Mouse (Mus musculus) E14TG2a.4 (cell line): Measurements from ENCODE around the gene Tfrc.

Experiments used
- H3K27me3 ChIP-seq: 2 replicates; pipeline ENCODE4 v1.6.1; 2014; ENCODE audit warnings: low read length, control low read depth; ENCODE audit not compliant: insufficient read depth
- H3K36me3 ChIP-seq: 2 replicates; pipeline ENCODE4 v1.6.1; 2014; ENCODE audit warnings: low read length, control low read depth; ENCODE audit not compliant: insufficient read depth
- H3K4me1 ChIP-seq: replicated peaks from 2 replicates; pipeline ENCODE4 v1.6.1; 2014; ENCODE audit warnings: low read depth, low read length, control low read depth
- H3K4me3 ChIP-seq: replicated peaks from 2 replicates; pipeline ENCODE4 v1.5.1; 2014; ENCODE audit warnings: mild to moderate bottlenecking, low read length
- H3K9me3 ChIP-seq: 2 replicates; pipeline ENCODE4 v1.6.1; 2014; ENCODE audit warnings: low read length, control low read depth
- CTCF ChIP-seq: conservative IDR thresholded peaks from 2 replicates; pipeline ENCODE4 v1.5.1; 2014; ENCODE audit warnings: low read length
- NANOG ChIP-seq: IDR thresholded peaks from 2 replicates; pipeline ENCODE4 v1.6.1; 2014; ENCODE audit warnings: borderline replicate concordance, low read length, mixed read lengths
- POU5F1 ChIP-seq: IDR thresholded peaks from 2 replicates; pipeline ENCODE4 v1.6.1; 2014; ENCODE audit warnings: low read length, borderline replicate concordance

The Tfrc gene

GRCm38 (mm10) chr16:32672861-32673560 lies 64.3 kb downstream of the Tfrc start:
- H3K4me3 ChIP-seq: peak overlapping the region; percentile 39; the same call in 1 of the 2 replicates
- H3K9me3 ChIP-seq: no peaks in the 10 kb centered on the region
- TF ChIP-seq POU5F1 (no peak), NANOG (no peak), CTCF (no peak)
- H3K27me3 ChIP-seq: no peaks in the 10 kb centered on the region
- peaks cover 98% of the 10 kb centered on the region for H3K4me1 ChIP-seq
- H3K36me3 ChIP-seq: peaks cover 96% of the 10 kb centered on the region

DNA sequence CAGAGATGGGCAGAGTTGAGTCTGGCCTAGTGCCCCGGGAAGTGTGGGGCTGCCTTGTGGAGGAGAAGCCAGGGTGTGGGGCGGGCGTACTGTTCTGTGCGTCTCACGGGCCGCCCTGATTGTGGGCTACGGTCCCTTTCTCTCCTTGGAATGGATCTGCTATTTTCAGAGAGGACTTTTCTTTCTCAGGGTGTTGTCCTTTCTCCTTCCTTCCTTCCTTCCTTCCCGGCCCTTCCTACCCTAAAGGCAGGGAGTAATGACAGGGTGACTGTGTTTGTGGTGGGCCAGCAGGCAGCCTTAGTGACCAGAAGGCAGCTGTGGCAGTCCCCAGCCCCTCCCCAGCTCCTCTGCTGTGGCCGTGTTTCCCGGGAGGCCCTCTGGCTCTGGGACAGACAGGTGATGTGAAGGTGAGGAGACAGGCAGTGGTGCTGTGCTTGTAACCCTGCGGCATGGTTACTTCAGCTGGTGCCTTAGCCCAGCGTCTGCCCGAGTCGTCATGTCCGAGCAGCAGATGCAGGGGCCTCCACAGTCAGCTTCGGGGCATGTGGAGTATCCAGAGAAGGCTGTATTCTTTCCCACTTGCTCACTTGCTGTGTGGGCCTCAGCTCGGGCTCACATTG lies 65.5 kb downstream of the Tfrc start:
- no peak for TF ChIP-seq NANOG
- TF ChIP-seq CTCF: no peak
- no peak for TF ChIP-seq POU5F1
- Histone ChIP-seq H3K4me3 (no peak overlapping the region), H3K4me1 (peaks cover 98% of the 10 kb centered on the region), H3K36me3 (peaks cover 96% of the 10 kb centered on the region), H3K9me3 (no peaks in the 10 kb centered on the region), H3K27me3 (no peaks in the 10 kb centered on the region)

DNA sequence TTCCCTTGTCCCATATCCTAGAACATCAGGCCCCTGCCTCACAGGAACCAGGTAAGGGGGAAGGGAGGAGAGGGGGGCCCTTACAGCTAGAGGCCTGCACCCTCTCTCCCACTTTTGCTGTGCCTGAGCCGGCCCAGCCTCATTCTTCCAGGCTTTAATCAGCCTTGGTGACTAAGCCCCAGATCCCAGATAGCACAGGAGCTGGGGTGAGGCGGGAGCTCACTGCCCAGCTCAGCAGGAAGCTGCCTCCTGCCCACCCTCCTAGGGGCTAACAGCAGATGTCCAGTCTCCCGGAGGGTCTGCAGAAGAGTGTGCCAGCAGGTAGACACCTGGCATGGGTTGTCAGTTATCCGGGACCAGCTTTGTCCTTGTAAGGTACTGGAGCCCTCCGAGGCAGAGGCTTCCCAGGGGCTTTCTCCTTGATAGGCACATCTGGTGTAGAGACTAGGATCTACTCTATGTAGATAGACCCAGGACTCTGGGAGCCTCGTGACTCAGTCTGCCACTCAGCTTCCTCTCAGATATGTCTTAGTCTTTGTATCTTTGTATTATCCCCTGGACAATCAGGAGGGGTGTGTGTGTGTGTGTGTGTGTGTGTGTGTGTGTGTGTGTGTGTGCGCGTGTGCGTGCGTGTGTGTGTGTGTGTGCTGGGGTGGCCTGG lies 68.5 kb downstream of the Tfrc start:
- H3K9me3 ChIP-seq: no peaks in the 10 kb centered on the region

DNA sequence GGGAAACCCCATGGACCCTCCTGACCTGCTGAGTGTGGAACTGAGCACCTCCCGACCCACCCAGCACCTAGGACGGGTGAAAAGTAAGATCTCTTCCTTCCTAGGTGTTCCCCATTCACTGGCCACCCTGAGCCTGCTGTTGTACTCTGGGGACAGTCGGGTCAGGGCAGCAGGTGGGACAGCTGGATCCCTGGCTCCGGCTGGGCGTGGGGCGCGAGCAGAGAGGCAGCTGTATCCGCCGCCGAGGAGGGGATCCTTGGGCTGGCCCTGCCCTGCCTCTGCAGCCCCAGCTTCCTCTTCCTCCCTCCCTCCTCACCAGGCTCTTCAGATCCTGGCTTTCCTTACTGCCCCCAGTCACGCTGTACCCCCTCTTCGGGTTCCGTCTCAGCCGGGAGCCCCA lies 69.2 kb downstream of the Tfrc start:
- Histone ChIP-seq H3K9me3 (no peaks in the 10 kb centered on the region), H3K36me3 (peaks cover 96% of the 10 kb centered on the region), H3K27me3 (no peaks in the 10 kb centered on the region), H3K4me1 (peaks cover 96% of the 10 kb centered on the region), H3K4me3 (peak overlapping the region; percentile 23; the same call in 1 of the 2 replicates)
- TF ChIP-seq NANOG (no peak), CTCF (no peak), POU5F1 (no peak)

More for the DNA sequence above, 68.5 kb downstream of the Tfrc start:
- H3K27me3 ChIP-seq: no peaks in the 10 kb centered on the region
- no peak for TF ChIP-seq CTCF
- TF ChIP-seq POU5F1: no peak
- H3K36me3 ChIP-seq: peaks cover 98% of the 10 kb centered on the region
- peaks cover 97% of the 10 kb centered on the region for H3K4me1 ChIP-seq
- H3K4me3 ChIP-seq: no peak overlapping the region

- no peaks in the 10 kb centered on the region for H3K27me3 ChIP-seq
- TF ChIP-seq POU5F1 (no peak), NANOG (no peak), CTCF (no peak)
- peaks cover 94% of the 10 kb centered on the region for H3K4me1 ChIP-seq
- no peaks in the 10 kb centered on the region for H3K9me3 ChIP-seq
- peaks cover 95% of the 10 kb centered on the region for H3K36me3 ChIP-seq
- 0 out of 2 replicates have a peak overlapping the region, but pooled peaks have one; percentile 43 for H3K4me3 ChIP-seq
These were observed 70.1 kb downstream of the Tfrc start for GRCm38 (mm10) chr16:32678812-32679211.

DNA sequence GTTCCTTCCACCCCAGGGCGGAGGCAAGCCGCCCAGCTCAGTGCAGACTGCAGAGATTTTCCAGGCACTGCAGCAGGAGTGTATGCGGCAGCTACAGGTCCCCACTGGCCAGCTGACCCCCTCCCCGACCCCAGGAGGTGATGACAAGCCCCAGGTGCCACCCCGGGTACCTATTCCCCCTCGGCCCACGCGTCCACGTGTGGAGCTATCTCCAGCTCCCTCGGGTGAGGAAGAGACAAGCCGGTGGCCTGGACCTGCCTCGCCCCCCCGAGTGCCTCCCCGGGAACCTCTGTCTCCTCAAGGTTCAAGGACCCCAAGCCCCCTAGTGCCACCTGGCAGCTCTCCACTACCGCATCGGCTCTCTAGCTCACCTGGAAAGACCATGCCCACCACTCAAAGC lies 71.3 kb downstream of the Tfrc start:
- Histone ChIP-seq H3K4me1 (peaks cover 82% of the 10 kb centered on the region), H3K36me3 (peaks cover 83% of the 10 kb centered on the region), H3K27me3 (no peaks in the 10 kb centered on the region), H3K9me3 (no peaks in the 10 kb centered on the region), H3K4me3 (peak overlapping the region; percentile 43)
- TF ChIP-seq POU5F1 (no peak), CTCF (no peak), NANOG (no peak)

DNA sequence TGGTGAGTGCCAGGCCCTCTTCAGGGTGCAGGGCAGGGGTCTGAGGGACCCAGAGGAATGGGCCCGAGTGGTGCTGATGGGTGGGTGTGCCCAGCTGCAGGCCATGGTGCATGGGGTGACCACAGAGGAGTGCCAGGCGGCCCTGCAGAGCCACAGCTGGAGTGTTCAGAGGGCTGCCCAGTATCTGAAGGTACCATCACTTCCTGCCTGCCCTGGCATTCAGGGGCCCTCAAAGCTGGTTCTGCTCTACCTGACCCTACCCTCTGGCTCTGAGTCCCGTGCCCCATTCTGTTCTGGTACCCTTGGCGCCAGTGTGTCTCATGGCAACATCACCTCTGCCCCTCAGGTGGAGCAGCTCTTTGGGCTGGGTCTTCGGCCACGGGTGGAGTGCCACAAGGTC lies 72.1 kb downstream of the Tfrc start:
- Histone ChIP-seq H3K27me3 (no peaks in the 10 kb centered on the region), H3K4me3 (peak overlapping the region; percentile 43), H3K9me3 (no peaks in the 10 kb centered on the region), H3K36me3 (peaks cover 75% of the 10 kb centered on the region), H3K4me1 (peaks cover 75% of the 10 kb centered on the region)
- TF ChIP-seq NANOG (no peak), CTCF (no peak), POU5F1 (no peak)

- peaks cover 67% of the 10 kb centered on the region for H3K4me1 ChIP-seq
- H3K36me3 ChIP-seq: peaks cover 61% of the 10 kb centered on the region
- TF ChIP-seq CTCF (peak; percentile 60), POU5F1 (no peak)
- H3K27me3 ChIP-seq: no peaks in the 10 kb centered on the region
- no peaks in the 10 kb centered on the region for H3K9me3 ChIP-seq
- no peak overlapping the region for H3K4me3 ChIP-seq
These were observed 73.5 kb downstream of the Tfrc start for GRCm38 (mm10) chr16:32682194-32682593.
